Mouse (Mus musculus): Measurements from ENCODE around the gene Mgat5. TPM values are rescaled to one million over a fixed set of nuclear protein-coding genes. Genes with fewer than 3 reads are reported as not detected.

Gene Mgat5
- total RNA-seq, 2 experiments from 2014 or later, result 0.79 to 1.5 TPM

DNA sequence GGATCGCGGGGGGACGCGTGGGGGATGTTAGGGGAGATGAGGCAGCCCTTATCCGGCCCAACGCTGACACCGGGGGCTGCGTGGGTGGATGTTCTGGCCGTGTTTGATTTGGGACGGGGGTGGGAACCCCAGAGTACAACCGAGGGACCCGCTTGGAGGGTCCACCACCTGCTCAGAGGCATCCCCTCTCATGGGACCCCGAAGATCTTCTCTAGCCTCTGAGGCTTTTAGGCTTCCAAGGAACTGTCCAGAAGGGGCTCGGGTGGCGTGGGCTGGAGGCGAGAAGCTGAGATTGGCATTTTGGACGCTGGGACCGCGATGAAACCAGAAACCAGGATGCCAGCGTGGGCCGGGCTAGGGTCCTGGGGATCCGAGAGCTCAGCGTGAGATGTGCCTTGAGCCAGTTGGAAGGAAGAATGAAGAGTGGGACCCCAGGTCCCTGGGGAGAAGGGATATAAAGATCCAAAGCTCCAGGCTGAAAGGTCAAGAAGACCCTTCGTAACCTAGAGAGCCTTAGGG, 745 bp downstream of the Mgat5 start:
- peak overlapping the region; percentile 83 for H3K4me3 ChIP-seq
- intact Hi-C loops (cut with DNase I), result loop anchor here (10.0 kb wide), 2 partner anchors 129 to 191 kb away; no protein-coding TSS in a partner anchor
- H3K27ac ChIP-seq, result peak overlapping the region; percentile 90
- TF ChIP-seq CTCF (IDR thresholded peaks at IDR 0.05), result no peak
- peak; percentile 20 for DNase-seq

- H3K4me3 ChIP-seq, result peak overlapping the region; percentile 83
- TF ChIP-seq CTCF (IDR thresholded peaks at IDR 0.05), result no peak
- intact Hi-C loops (cut with DNase I), result loop anchor here (10.0 kb wide), 2 partner anchors 129 to 191 kb away; no protein-coding TSS in a partner anchor
- H3K27ac ChIP-seq, result peak overlapping the region; percentile 90
- DNase-seq, result peak; percentile 50
These were observed 1.3 kb downstream of the Mgat5 start for GRCm38 (mm10) chr1:127206020-127206641.

GRCm38 (mm10) chr1:127206881-127207555, 2.2 kb downstream of the Mgat5 start:
- no peak for TF ChIP-seq CTCF (IDR thresholded peaks at IDR 0.05)
- no peak overlapping the region for H3K4me3 ChIP-seq
- intact Hi-C loops (cut with DNase I), result loop anchor here (10.0 kb wide), 2 partner anchors 128 to 192 kb away; no protein-coding TSS in a partner anchor

GRCm38 (mm10) chr1:127208167-127208566, 3.4 kb downstream of the Mgat5 start:
- TF ChIP-seq CTCF (IDR thresholded peaks at IDR 0.05), result no peak
- DNase-seq, result no peak
- H3K4me3 ChIP-seq, result no peak overlapping the region
- no peak overlapping the region for H3K27ac ChIP-seq
- intact Hi-C loops (cut with DNase I), result loop anchor here (10.0 kb wide), 2 partner anchors 127 to 193 kb away; no protein-coding TSS in a partner anchor

More at GRCm38 (mm10) chr1:127206881-127207555, 2.2 kb downstream of the Mgat5 start:
- no peak overlapping the region for H3K27ac ChIP-seq
- no peak for DNase-seq

- Histone ChIP-seq H3K4me3 (no peak overlapping the region), H3K27ac (no peak overlapping the region)
- no peak for DNase-seq
- intact Hi-C loops (cut with DNase I), result no loop called here
- no peak for TF ChIP-seq CTCF (IDR thresholded peaks at IDR 0.05)
These were observed 8.0 kb downstream of the Mgat5 start for GRCm38 (mm10) chr1:127212812-127213211.

GRCm38 (mm10) chr1:127213434-127213833, 8.6 kb downstream of the Mgat5 start:
- no peak overlapping the region for H3K27ac ChIP-seq
- DNase-seq, result no peak
- intact Hi-C loops (cut with DNase I), result no loop called here
- H3K4me3 ChIP-seq, result no peak overlapping the region
- no peak for TF ChIP-seq CTCF (IDR thresholded peaks at IDR 0.05)

- no peak for TF ChIP-seq CTCF (IDR thresholded peaks at IDR 0.05)
- no peak overlapping the region for H3K4me3 ChIP-seq
- intact Hi-C loops (cut with DNase I), result no loop called here
- H3K27ac ChIP-seq, result no peak overlapping the region
- no peak for DNase-seq
These were observed 9.9 kb downstream of the Mgat5 start for GRCm38 (mm10) chr1:127214585-127215232.

- intact Hi-C loops (cut with DNase I), result no loop called here
- H3K27ac ChIP-seq, result no peak overlapping the region
- DNase-seq, result no peak
- TF ChIP-seq CTCF (IDR thresholded peaks at IDR 0.05), result no peak
- no peak overlapping the region for H3K4me3 ChIP-seq
These were observed 12.2 kb downstream of the Mgat5 start for GRCm38 (mm10) chr1:127216979-127217378.

DNA sequence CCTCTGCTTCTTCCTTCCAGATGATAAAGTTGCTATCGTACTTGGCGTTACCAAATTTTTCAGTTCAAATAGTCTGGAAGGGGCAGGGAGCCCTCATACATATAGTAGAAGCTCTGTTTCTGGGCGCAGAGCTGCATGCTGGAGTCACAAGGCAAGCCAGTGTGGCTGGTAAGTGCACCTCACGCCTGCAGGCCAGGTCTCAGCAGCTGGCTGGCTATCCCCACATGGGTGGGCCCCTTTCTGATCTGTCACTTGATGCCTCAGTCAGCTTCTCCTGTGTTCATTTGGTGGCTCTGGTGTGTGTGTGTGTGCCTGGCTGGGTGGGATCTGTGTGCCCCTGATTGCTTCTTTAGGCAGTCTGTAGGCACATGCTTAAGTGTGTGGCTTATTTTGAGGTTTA, 12.8 kb downstream of the Mgat5 start:
- Histone ChIP-seq H3K4me3 (no peak overlapping the region), H3K27ac (no peak overlapping the region)
- TF ChIP-seq CTCF (IDR thresholded peaks at IDR 0.05), result no peak
- DNase-seq, result no peak
- intact Hi-C loops (cut with DNase I), result no loop called here

GRCm38 (mm10) chr1:127218182-127218581, 13.4 kb downstream of the Mgat5 start:
- TF ChIP-seq CTCF (IDR thresholded peaks at IDR 0.05), result no peak
- intact Hi-C loops (cut with DNase I), result no loop called here
- no peak for DNase-seq
- no peak overlapping the region for H3K27ac ChIP-seq
- no peak overlapping the region for H3K4me3 ChIP-seq

DNA sequence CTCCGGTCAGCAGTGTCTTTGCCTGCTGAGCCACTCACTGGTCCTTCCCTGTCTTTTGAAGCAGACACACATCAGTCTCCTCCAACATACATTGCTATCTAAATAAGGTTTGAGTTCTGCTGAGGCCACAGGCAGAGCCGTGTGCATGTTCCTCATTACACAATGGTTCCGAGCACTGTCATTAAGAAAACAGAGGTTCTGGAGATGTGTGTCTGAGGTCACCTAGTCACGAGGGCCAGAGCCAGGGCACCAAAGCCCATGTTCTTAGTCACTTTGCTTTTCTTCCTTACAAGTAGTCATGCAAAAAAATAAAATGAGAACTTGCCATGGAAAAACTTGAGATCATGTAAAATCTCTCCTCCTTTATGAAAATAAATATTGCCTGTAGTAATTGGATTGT, 14.3 kb downstream of the Mgat5 start:
- Histone ChIP-seq H3K4me3 (no peak overlapping the region), H3K27ac (no peak overlapping the region)
- no peak for TF ChIP-seq CTCF (IDR thresholded peaks at IDR 0.05)
- intact Hi-C loops (cut with DNase I), result no loop called here
- no peak for DNase-seq

GRCm38 (mm10) chr1:127219621-127220020, 14.8 kb downstream of the Mgat5 start:
- H3K27ac ChIP-seq, result no peak overlapping the region
- no peak for DNase-seq
- TF ChIP-seq CTCF (IDR thresholded peaks at IDR 0.05), result no peak
- no peak overlapping the region for H3K4me3 ChIP-seq
- intact Hi-C loops (cut with DNase I), result no loop called here
